8 mouse cellular contexts compared by ENCODE assay signal in the genomic region with DNA sequence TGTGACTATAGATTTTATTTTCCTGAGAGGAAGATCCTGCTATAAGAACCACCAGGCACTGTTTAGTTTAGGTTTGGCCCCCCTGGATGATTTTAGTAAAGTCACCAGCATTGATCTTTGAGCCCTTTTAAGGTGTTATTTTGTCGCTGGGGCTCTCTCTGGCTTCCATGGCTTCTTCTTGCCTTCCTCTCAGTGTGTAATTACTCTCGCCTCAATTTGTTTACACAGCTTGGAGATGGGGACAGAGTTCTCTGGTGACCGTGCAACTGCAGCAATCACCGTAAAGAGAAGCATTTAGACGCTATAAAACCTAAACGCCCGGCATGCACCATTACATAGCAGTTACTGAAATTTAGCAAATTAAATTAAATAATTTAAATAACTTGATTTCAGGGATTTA.
DNase-seq lines count a peak whose midpoint lies in the region; ATAC-seq and TF ChIP-seq lines count a peak whose summit lies in the region.

No protein-coding gene starts in this region.

- H3K27me3 ChIP-seq in kidney, embryonic 14.5 days (ENCODE audit: control insufficient read depth, insufficient read depth, low read length), result no peaks in the 10 kb centered on the region
- H3K27me3 ChIP-seq in forebrain, embryonic 11.5 days (ENCODE audit: control insufficient read depth, insufficient read depth, low read length), result no peaks in the 10 kb centered on the region
- no peaks in the 10 kb centered on the region for H3K27me3 ChIP-seq in intestine, postnatal 0 days (replicated peaks; ENCODE audit: control insufficient read depth, insufficient read depth, low read length)
- no peaks in the 10 kb centered on the region for H3K27me3 ChIP-seq in midbrain, embryonic 16.5 days (ENCODE audit: control insufficient read depth, insufficient read depth, low read depth, low read length)

- H3K36me3 ChIP-seq in kidney, embryonic 14.5 days (ENCODE audit: control insufficient read depth, insufficient read depth, low read length), result no peaks in the 10 kb centered on the region
- H3K36me3 ChIP-seq in forebrain, embryonic 11.5 days (ENCODE audit: control insufficient read depth, insufficient read depth, low read length), result no peaks in the 10 kb centered on the region
- no peaks in the 10 kb centered on the region for H3K36me3 ChIP-seq in intestine, postnatal 0 days (ENCODE audit: control insufficient read depth, insufficient read depth)
- H3K36me3 ChIP-seq in midbrain, embryonic 16.5 days (ENCODE audit: control insufficient read depth, insufficient read depth, low read length), result no peaks in the 10 kb centered on the region

- no peak for DNase-seq in kidney, postnatal 4 days
- no peak for DNase-seq in forebrain, embryonic 11.5 days (ENCODE audit: low spot score)
- DNase-seq in ovary, postnatal 14 days (ENCODE audit: low spot score), result no peak
- DNase-seq in left cerebral cortex, adult 9 months (ENCODE audit: low spot score in 2 of 2), result no peak
- no peak for DNase-seq in T-cell, adult 2 months (ENCODE audit: low spot score)

- 4% methylated on average over 7 of the region's 7 CpGs for WGBS in kidney, embryonic 14.5 days
- WGBS in forebrain, embryonic 11.5 days, result 22% methylated on average over 7 of the region's 7 CpGs
- WGBS in intestine, postnatal 0 days, result 6% methylated on average over 7 of the region's 7 CpGs
- WGBS in midbrain, embryonic 16.5 days, result 13% methylated on average over 7 of the region's 7 CpGs

- H3K4me3 ChIP-seq in kidney, embryonic 14.5 days (ENCODE audit: low read length), result no peak overlapping the region
- H3K4me3 ChIP-seq in forebrain, embryonic 11.5 days (ENCODE audit: low read depth, low read length), result no peak overlapping the region; the same call in 1 of the 2 replicates
- peak overlapping the region; percentile 39; the same call in 1 of the 2 replicates for H3K4me3 ChIP-seq in intestine, postnatal 0 days (ENCODE audit: low read depth, low read length)
- 0 out of 2 replicates have a peak overlapping the region, but pooled peaks have one; percentile 44 for H3K4me3 ChIP-seq in midbrain, embryonic 16.5 days (ENCODE audit: low read depth, low read length)

- no peak overlapping the region for H3K27ac ChIP-seq in kidney, embryonic 14.5 days (ENCODE audit: low read depth, low read length)
- no peak overlapping the region for H3K27ac ChIP-seq in forebrain, embryonic 11.5 days (ENCODE audit: low read depth, low read length)
- H3K27ac ChIP-seq in intestine, postnatal 0 days (ENCODE audit: low read depth, low read length), result no peak overlapping the region
- 0 out of 2 replicates have a peak overlapping the region, but pooled peaks have one; percentile 31 for H3K27ac ChIP-seq in midbrain, embryonic 16.5 days (ENCODE audit: low read length)

- no peak overlapping the region for H3K9ac ChIP-seq in kidney, embryonic 14.5 days (ENCODE audit: low read depth, low read length)
- no peak overlapping the region for H3K9ac ChIP-seq in forebrain, embryonic 11.5 days (ENCODE audit: low read length)
- no peak overlapping the region for H3K9ac ChIP-seq in intestine, postnatal 0 days (ENCODE audit: low read depth, low read length)
- no peak overlapping the region for H3K9ac ChIP-seq in midbrain, embryonic 16.5 days (ENCODE audit: low read depth, low read length)

- H3K4me2 ChIP-seq in kidney, embryonic 14.5 days (replicated peaks; ENCODE audit: low read depth, low read length), result peak overlapping the region; percentile 95
- peak overlapping the region; percentile 54 for H3K4me2 ChIP-seq in forebrain, embryonic 11.5 days (ENCODE audit: low read depth, low read length, severe bottlenecking)
- H3K4me2 ChIP-seq in intestine, postnatal 0 days (replicated peaks; ENCODE audit: low read depth), result peak overlapping the region; percentile 75
- H3K4me2 ChIP-seq in midbrain, embryonic 16.5 days (ENCODE audit: low read length), result peak overlapping the region; percentile 72

- H3K9me3 ChIP-seq in kidney, embryonic 14.5 days (ENCODE audit: control insufficient read depth, low read length), result no peaks in the 10 kb centered on the region
- H3K9me3 ChIP-seq in forebrain, embryonic 11.5 days (ENCODE audit: control insufficient read depth, low read length), result no peaks in the 10 kb centered on the region
- H3K9me3 ChIP-seq in intestine, postnatal 0 days (ENCODE audit: control insufficient read depth), result no peaks in the 10 kb centered on the region
- H3K9me3 ChIP-seq in midbrain, embryonic 16.5 days (replicated peaks; ENCODE audit: control insufficient read depth, low read length, poor library complexity, severe bottlenecking), result no peaks in the 10 kb centered on the region

- no peak for TF ChIP-seq CTCF in intestine, postnatal 0 days (IDR thresholded peaks at IDR 0.05; ENCODE audit: low read depth)

- ATAC-seq in kidney, embryonic 14.5 days (ENCODE audit: low FRiP score, low TSS enrichment), result 0 out of 2 replicates have a peak, but pooled peaks have one; percentile 58
- peak; percentile 17; the same call in 1 of the 2 replicates for ATAC-seq in forebrain, embryonic 11.5 days (replicated peaks; ENCODE audit: low FRiP score)
- ATAC-seq in intestine, postnatal 0 days, result peak; percentile 61; the same call in 1 of the 2 replicates
- ATAC-seq in midbrain, embryonic 16.5 days, result peak; percentile 43

- peaks cover 8% of the 10 kb centered on the region for H3K4me1 ChIP-seq in kidney, embryonic 14.5 days (ENCODE audit: control insufficient read depth, insufficient read depth, low read length)
- peaks cover 2% of the 10 kb centered on the region; the same call in 1 of the 2 replicates for H3K4me1 ChIP-seq in forebrain, embryonic 11.5 days (replicated peaks; ENCODE audit: control insufficient read depth, insufficient read depth, low read length)
- H3K4me1 ChIP-seq in intestine, postnatal 0 days (replicated peaks; ENCODE audit: control insufficient read depth, insufficient read depth, low read length), result peaks cover 12% of the 10 kb centered on the region; the same call in 1 of the 2 replicates
- peaks cover 12% of the 10 kb centered on the region for H3K4me1 ChIP-seq in midbrain, embryonic 16.5 days (ENCODE audit: control insufficient read depth, insufficient read depth, low read length)

Comparison
In these comparisons a context has a peak if more than half of its experiments do, and no peak if none do; other contexts are left out.
1. H3K4me3 ChIP-seq: peak in intestine, postnatal 0 days (single experiment) and midbrain, embryonic 16.5 days (single experiment); none in kidney, embryonic 14.5 days (single experiment) and forebrain, embryonic 11.5 days (single experiment).
2. Peak in every context shown above with its lines, with median percentiles within 50 percentile points of each other: ATAC-seq and H3K4me2 ChIP-seq.